Mouse (Mus musculus): Measurements from ENCODE around the gene Fyb2. TPM values are rescaled to one million over a fixed set of nuclear protein-coding genes. Genes with fewer than 3 reads are reported as not detected.

Fyb2 gene
- polyA plus RNA-seq (2015; fragmentation: Nextera tagmentation; extraction: Ambion mirVana): 0.09 and 0.19 TPM in 2 replicates

GRCm38 (mm10) chr4:104913291-104914129 is at the start of gene Fyb2:
TSS of gene Fyb2 (plus strand) at chr4:104913456.

GRCm38 (mm10) chr4:104876323-104876722 is 36.9 kb upstream of the Fyb2 start, which contains the start of gene C8a:
TSS of gene C8a (minus strand) at chr4:104876398.

Other genes starting within 250 kb of the Fyb2 start
- gene C8b, start 147.1 kb upstream of the Fyb2 start, polyA plus RNA-seq (2015; fragmentation: Nextera tagmentation; extraction: Ambion mirVana): 0.10 and 0.18 TPM in 2 replicates
- gene Gm17662, start 56.1 kb upstream of the Fyb2 start, polyA plus RNA-seq (2015; fragmentation: Nextera tagmentation; extraction: Ambion mirVana): not detected in 2 replicates
- gene C8a, start 37.1 kb upstream of the Fyb2 start, polyA plus RNA-seq (2015; fragmentation: Nextera tagmentation; extraction: Ambion mirVana): not detected in 2 replicates
- gene Prkaa2, start 196.4 kb downstream of the Fyb2 start, polyA plus RNA-seq (2015; fragmentation: Nextera tagmentation; extraction: Ambion mirVana): 7.6 and 8.8 TPM in 2 replicates
- 140 and 144 TPM in 2 replicates for gene Plpp3, start 243.9 kb downstream of the Fyb2 start, polyA plus RNA-seq (2015; fragmentation: Nextera tagmentation; extraction: Ambion mirVana)

All from neural tube, postnatal 0 days (tissue).